9 mouse cellular contexts compared by ENCODE assay signal in genomic region chr4:46305436-46305835, GRCm38 (mm10). TPM values are rescaled to one million over a fixed set of nuclear protein-coding genes. Genes with fewer than 3 reads are reported as not detected.
DNase-seq lines count a peak whose midpoint lies in the region; ATAC-seq lines count a peak whose summit lies in the region.
"Had no signal": no experiment of that assay in that cellular context is flagged by ENCODE, and none has a peak within 500 bp of the region (broad histone marks: within the 10 kb centered on the region; RNA-seq: fewer than 3 reads in every experiment).

No protein-coding gene starts in this region.

- peaks cover 60% of the 10 kb centered on the region for H3K27me3 ChIP-seq in erythroblast, embryonic 14.5 days (ENCODE audit: control insufficient read depth)
- peaks cover 23% of the 10 kb centered on the region for H3K27me3 ChIP-seq in neural tube, embryonic 13.5 days

- 19% methylated on average over 7 of the region's 7 CpGs for WGBS in neural tube, embryonic 13.5 days

- peaks cover 14% of the 10 kb centered on the region for H3K4me1 ChIP-seq in erythroblast, embryonic 14.5 days (ENCODE audit: control insufficient read depth)
- H3K4me1 ChIP-seq in neural tube, embryonic 13.5 days (replicated peaks), result peaks cover 12% of the 10 kb centered on the region

- no peak for ATAC-seq in erythroblast, adult 5-6 weeks (replicated peaks; ENCODE audit: low FRiP score, poor library complexity, severe bottlenecking)
- ATAC-seq in neural tube, embryonic 13.5 days (ENCODE audit: low read depth), result peak; percentile 28; the same call in 1 of the 2 replicates

- peak overlapping the region; percentile 68 for H3K4me3 ChIP-seq in erythroblast, embryonic 14.5 days (replicated peaks)
- H3K4me3 ChIP-seq in neural tube, embryonic 13.5 days, result peak overlapping the region; percentile 74

- H3K9ac ChIP-seq in neural tube, embryonic 13.5 days, result peak overlapping the region; percentile 92

- DNase-seq in retina, embryonic 14.5 days (ENCODE audit: low spot score), result peak; percentile 24
- no peak for DNase-seq in retina, postnatal 1 day
- DNase-seq in induced T-regulatory cell, adult 2 months (ENCODE audit: low read depth), result peak; percentile 23
- DNase-seq in urinary bladder, adult 18-20 months (ENCODE audit: low spot score in 2 of 2), result no peak
- DNase-seq in cerebellum, adult 18-20 months, result no peak

- peak overlapping the region; percentile 75 for H3K4me2 ChIP-seq in neural tube, embryonic 13.5 days

- no peaks in the 10 kb centered on the region for H3K9me3 ChIP-seq in erythroblast, embryonic 14.5 days (ENCODE audit: control insufficient read depth, low read length)
- H3K9me3 ChIP-seq in neural tube, embryonic 13.5 days, result no peaks in the 10 kb centered on the region

- no peak overlapping the region for H3K27ac ChIP-seq in neural tube, embryonic 13.5 days (replicated peaks)

- H3K36me3 ChIP-seq in erythroblast, embryonic 14.5 days (ENCODE audit: control insufficient read depth), result no peaks in the 10 kb centered on the region
- H3K36me3 ChIP-seq in neural tube, embryonic 13.5 days, result no peaks in the 10 kb centered on the region

RNA-seq across cellular contexts. Expression of gene Foxe1, which starts 38.0 kb away (rescaled TPM):
- polyA plus RNA-seq in erythroblast, embryonic 14.5 days (2012), result not detected in 2 replicates
- not detected in 2 replicates for total RNA-seq in erythroblast, adult 5-6 weeks (2015; ENCODE audit: low replicate concordance)
- total RNA-seq in erythroblast, adult 5-6 weeks (2017; ENCODE audit: low replicate concordance), result not detected in 2 replicates
- not detected in 2 replicates for polyA plus RNA-seq in neural tube, embryonic 13.5 days (2015; fragmentation: Nextera tagmentation; extraction: Ambion mirVana)
- total RNA-seq: heart, adult 18-20 months had no signal

Comparison
In these comparisons a context has a peak if more than half of its experiments do, and no peak if none do; other contexts are left out.
1. DNase-seq: peak in retina, embryonic 14.5 days (single experiment) and induced T-regulatory cell, adult 2 months (single experiment); none in retina, postnatal 1 day (single experiment), urinary bladder, adult 18-20 months (0 of 2) and cerebellum, adult 18-20 months (0 of 2).